Mouse (Mus musculus): Measurements from ENCODE around the gene Akap13. TPM values are rescaled to one million over a fixed set of nuclear protein-coding genes. Genes with fewer than 3 reads are reported as not detected.

The Akap13 gene
- total and polyA plus RNA-seq, 2 experiments from 2014 or later, result 34.2 to 113 TPM

DNA sequence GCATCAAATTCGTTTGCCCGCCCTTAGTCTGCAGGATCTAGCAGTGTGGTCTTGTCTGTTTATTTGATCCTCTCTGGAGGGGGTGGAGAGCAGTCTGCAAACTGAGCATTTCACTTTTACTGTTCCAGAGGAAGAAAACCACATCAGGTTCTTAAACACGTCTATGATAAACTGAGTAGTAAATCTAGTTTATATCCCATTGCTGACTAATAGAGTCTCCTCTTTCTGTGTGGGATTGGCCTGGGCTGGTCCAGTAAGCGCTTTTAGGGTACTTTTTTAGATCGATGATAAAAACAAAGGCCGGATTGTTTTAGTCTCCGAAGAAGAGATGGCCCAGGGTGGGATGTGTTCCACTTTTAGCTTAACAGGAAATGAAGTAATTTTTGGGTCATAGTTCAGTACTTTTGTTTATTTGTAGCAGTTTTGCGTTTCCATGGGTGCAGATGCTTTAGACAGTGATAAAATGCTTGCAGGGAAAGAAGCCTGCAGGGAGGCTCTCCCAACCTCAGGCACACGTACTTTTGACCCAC lies 119.9 kb downstream of the Akap13 start:
- Histone ChIP-seq H3K4me3 (ENCODE audit: low read depth, low read length) (no peak overlapping the region), H3K4me1 (ENCODE audit: control insufficient read depth, insufficient read depth) (peaks cover 43% of the 10 kb centered on the region), H3K27me3 (ENCODE audit: control insufficient read depth, insufficient read depth, low read length) (no peaks in the 10 kb centered on the region), H3K4me2 (ENCODE audit: low read depth, low read length) (peak overlapping the region; percentile 33; the same call in 1 of the 2 replicates), H3K9me3 (replicated peaks; ENCODE audit: control insufficient read depth, low read length) (no peaks in the 10 kb centered on the region), H3K36me3 (replicated peaks; ENCODE audit: control insufficient read depth, insufficient read depth, low read length) (peaks cover 7% of the 10 kb centered on the region; the same call in 1 of the 2 replicates), H3K27ac (ENCODE audit: low read depth) (peak overlapping the region; percentile 85), H3K9ac (replicated peaks; ENCODE audit: low read depth, low read length) (no peak overlapping the region)
- 25% methylated on average over 9 of the region's 9 CpGs for WGBS
- no peak for TF ChIP-seq CTCF (IDR thresholded peaks at IDR 0.05; ENCODE audit: low read depth)
- peak; percentile 33; the same call in 1 of the 2 replicates for TF ChIP-seq EP300 (IDR thresholded peaks at IDR 0.05; ENCODE audit: low read depth)
- ATAC-seq (ENCODE audit: insufficient read depth, low read depth), result peak; percentile 79
- peak; percentile 90 for DNase-seq (ENCODE audit: low spot score)

DNA sequence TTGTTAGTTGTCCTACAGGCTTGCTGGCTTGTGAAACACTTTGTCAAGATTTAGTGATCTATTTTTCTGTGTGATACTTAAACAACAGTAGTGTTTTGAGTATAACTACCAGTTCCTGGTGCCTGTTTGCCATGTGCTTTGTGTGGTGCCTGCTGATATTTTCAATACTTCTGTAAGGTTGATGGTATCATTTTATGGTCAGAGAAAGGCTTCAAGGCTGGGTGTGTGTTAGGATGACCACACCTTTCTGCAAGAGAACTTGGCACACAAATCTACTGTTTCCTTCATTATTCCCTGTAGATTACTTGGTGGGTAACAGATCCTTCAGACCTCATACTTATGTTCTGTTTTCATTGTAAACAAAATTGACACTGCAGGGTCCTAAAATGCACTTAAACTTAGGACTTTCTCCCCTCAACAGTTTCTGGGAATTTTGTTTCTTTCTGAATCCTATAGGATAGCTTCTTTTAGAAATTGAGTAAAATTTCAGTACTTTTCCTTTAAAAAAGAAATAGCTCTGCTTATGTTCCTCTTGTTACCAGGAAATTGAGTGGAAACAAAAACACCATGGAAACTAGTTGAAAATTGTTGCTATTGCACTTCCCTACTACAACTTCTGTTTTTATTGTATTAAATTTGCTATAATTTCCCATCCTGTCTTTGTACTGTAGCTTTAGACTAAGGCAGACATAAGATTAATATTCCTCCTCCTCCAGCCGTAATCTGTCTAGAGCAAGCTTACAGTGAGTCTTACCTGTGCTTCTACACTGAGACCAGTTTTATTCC lies 120.7 kb downstream of the Akap13 start:
- no peak overlapping the region for H3K4me3 ChIP-seq (ENCODE audit: low read depth, low read length)

DNA sequence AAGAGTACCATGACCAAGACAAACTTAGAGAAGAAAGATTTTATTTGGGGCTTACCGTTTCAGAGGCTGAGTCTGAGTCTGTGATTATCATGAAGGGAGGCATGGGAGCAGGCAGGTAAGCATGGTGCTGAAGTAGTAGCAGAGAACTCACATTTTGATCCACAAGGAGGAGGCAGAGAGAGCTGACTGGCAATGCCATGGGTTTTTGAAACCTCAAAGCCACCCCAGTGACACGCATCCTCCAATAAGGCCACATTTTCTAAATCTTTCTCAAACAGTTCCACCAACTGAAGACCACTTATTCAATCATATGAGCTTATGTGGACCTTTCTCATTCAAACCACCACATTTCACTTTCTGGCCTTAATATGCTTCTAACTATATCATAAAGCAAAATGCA lies 121.5 kb downstream of the Akap13 start:
- no peak overlapping the region for H3K9ac ChIP-seq (replicated peaks; ENCODE audit: low read depth, low read length)
- H3K27me3 ChIP-seq (ENCODE audit: control insufficient read depth, insufficient read depth, low read length), result no peaks in the 10 kb centered on the region
- TF ChIP-seq EP300 (IDR thresholded peaks at IDR 0.05; ENCODE audit: low read depth) (no peak), CTCF (IDR thresholded peaks at IDR 0.05; ENCODE audit: low read depth) (no peak)
- no peak overlapping the region for H3K4me2 ChIP-seq (ENCODE audit: low read depth, low read length)
- no peak overlapping the region for H3K4me3 ChIP-seq (ENCODE audit: low read depth, low read length)
- H3K9me3 ChIP-seq (replicated peaks; ENCODE audit: control insufficient read depth, low read length), result no peaks in the 10 kb centered on the region
- 89% methylated on average over 2 of the region's 2 CpGs for WGBS
- DNase-seq (ENCODE audit: low spot score) (no peak), ATAC-seq (ENCODE audit: insufficient read depth, low read depth) (no peak)
- peak overlapping the region; percentile 85 for H3K27ac ChIP-seq (ENCODE audit: low read depth)
- peaks cover 35% of the 10 kb centered on the region for H3K4me1 ChIP-seq (ENCODE audit: control insufficient read depth, insufficient read depth)
- H3K36me3 ChIP-seq (replicated peaks; ENCODE audit: control insufficient read depth, insufficient read depth, low read length), result peaks cover 22% of the 10 kb centered on the region

More for the DNA sequence above, 120.7 kb downstream of the Akap13 start:
- H3K9me3 ChIP-seq (replicated peaks; ENCODE audit: control insufficient read depth, low read length), result no peaks in the 10 kb centered on the region
- ATAC-seq (ENCODE audit: insufficient read depth, low read depth) (no peak), DNase-seq (ENCODE audit: low spot score) (no peak)
- no peaks in the 10 kb centered on the region for H3K27me3 ChIP-seq (ENCODE audit: control insufficient read depth, insufficient read depth, low read length)
- H3K27ac ChIP-seq (ENCODE audit: low read depth), result peak overlapping the region; percentile 85
- peaks cover 39% of the 10 kb centered on the region for H3K4me1 ChIP-seq (ENCODE audit: control insufficient read depth, insufficient read depth)
- peaks cover 15% of the 10 kb centered on the region for H3K36me3 ChIP-seq (replicated peaks; ENCODE audit: control insufficient read depth, insufficient read depth, low read length)
- H3K4me2 ChIP-seq (ENCODE audit: low read depth, low read length), result peak overlapping the region; percentile 33; the same call in 1 of the 2 replicates
- no peak for TF ChIP-seq EP300 (IDR thresholded peaks at IDR 0.05; ENCODE audit: low read depth)
- TF ChIP-seq CTCF (IDR thresholded peaks at IDR 0.05; ENCODE audit: low read depth), result no peak
- 72% methylated on average over 1 of the region's 1 CpGs for WGBS
- H3K9ac ChIP-seq (replicated peaks; ENCODE audit: low read depth, low read length), result no peak overlapping the region

DNA sequence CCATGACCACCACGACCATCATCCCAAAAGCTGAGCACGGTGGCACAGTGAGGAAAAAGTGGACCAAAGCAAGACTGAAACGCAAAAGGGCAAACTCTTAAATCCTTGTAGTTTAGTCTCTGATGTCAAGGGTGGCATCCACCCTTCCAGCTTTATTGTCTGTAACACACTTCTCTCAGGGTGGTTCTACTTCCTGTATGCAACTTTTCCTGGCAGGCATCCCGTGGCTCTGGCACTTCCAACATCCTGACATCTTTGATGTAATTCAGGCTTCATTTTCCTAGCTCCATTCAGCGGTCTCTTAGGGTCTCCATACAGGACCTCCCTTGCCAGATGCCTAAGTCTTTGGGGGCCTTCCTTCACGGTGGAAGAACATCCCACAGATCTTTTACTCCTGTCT lies 122.0 kb downstream of the Akap13 start:
- peak overlapping the region; percentile 85 for H3K27ac ChIP-seq (ENCODE audit: low read depth)
- DNase-seq (ENCODE audit: low spot score) (no peak), ATAC-seq (ENCODE audit: insufficient read depth, low read depth) (no peak)
- H3K4me2 ChIP-seq (ENCODE audit: low read depth, low read length), result no peak overlapping the region
- WGBS, result 67% methylated on average over 6 of the region's 6 CpGs
- TF ChIP-seq EP300 (IDR thresholded peaks at IDR 0.05; ENCODE audit: low read depth) (no peak), CTCF (IDR thresholded peaks at IDR 0.05; ENCODE audit: low read depth) (no peak)
- H3K9ac ChIP-seq (replicated peaks; ENCODE audit: low read depth, low read length), result no peak overlapping the region
- H3K36me3 ChIP-seq (replicated peaks; ENCODE audit: control insufficient read depth, insufficient read depth, low read length), result peaks cover 22% of the 10 kb centered on the region
- H3K9me3 ChIP-seq (replicated peaks; ENCODE audit: control insufficient read depth, low read length), result no peaks in the 10 kb centered on the region
- H3K4me3 ChIP-seq (ENCODE audit: low read depth, low read length), result no peak overlapping the region
- peaks cover 34% of the 10 kb centered on the region for H3K4me1 ChIP-seq (ENCODE audit: control insufficient read depth, insufficient read depth)
- H3K27me3 ChIP-seq (ENCODE audit: control insufficient read depth, insufficient read depth, low read length), result no peaks in the 10 kb centered on the region

DNA sequence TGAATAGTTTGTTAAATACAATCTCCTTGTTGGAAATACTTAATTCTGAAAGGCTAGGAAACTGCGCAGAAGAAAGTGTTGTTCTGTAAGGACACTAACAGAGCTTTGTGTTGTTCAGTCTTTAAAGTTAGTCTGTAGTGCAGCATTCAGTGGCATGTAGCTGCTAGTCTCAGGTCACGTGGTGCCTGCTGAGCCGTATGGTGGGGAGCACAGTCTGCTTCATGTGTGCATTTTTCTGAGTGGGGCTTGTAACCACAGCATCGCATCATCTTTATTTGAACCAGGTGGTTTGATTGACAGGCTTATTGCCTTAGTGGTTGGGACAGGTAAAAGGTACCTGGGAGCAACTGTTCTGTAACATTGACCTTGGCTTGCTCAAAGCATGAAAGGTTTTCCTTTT lies 123.3 kb downstream of the Akap13 start:
- TF ChIP-seq EP300 (IDR thresholded peaks at IDR 0.05; ENCODE audit: low read depth) (no peak), CTCF (IDR thresholded peaks at IDR 0.05; ENCODE audit: low read depth) (no peak)
- ATAC-seq (ENCODE audit: insufficient read depth, low read depth), result no peak
- WGBS, result 82% methylated on average over 4 of the region's 4 CpGs

More for the DNA sequence above, 123.3 kb downstream of the Akap13 start:
- no peak overlapping the region for H3K9ac ChIP-seq (replicated peaks; ENCODE audit: low read depth, low read length)
- H3K9me3 ChIP-seq (replicated peaks; ENCODE audit: control insufficient read depth, low read length), result no peaks in the 10 kb centered on the region
- DNase-seq (ENCODE audit: low spot score), result no peak
- peaks cover 22% of the 10 kb centered on the region for H3K36me3 ChIP-seq (replicated peaks; ENCODE audit: control insufficient read depth, insufficient read depth, low read length)
- H3K27ac ChIP-seq (ENCODE audit: low read depth), result no peak overlapping the region
- peaks cover 36% of the 10 kb centered on the region for H3K4me1 ChIP-seq (ENCODE audit: control insufficient read depth, insufficient read depth)
- no peaks in the 10 kb centered on the region for H3K27me3 ChIP-seq (ENCODE audit: control insufficient read depth, insufficient read depth, low read length)
- H3K4me2 ChIP-seq (ENCODE audit: low read depth, low read length), result no peak overlapping the region
- no peak overlapping the region for H3K4me3 ChIP-seq (ENCODE audit: low read depth, low read length)

Data from heart, postnatal 0 days (tissue).